Mouse (Mus musculus) hindbrain, embryonic 11.5 days (tissue): ENCODE measurements at regions not wholly inside any gene's neighbourhood (a gene's known extent, or its start where the extent isn't known, plus 50 kb on each side); places are given as distances from the start of the nearest gene placed in this dataset.

ENCODE experiments used
- ATAC-seq: fragments of 200-750 bp; cut with Nextera tagmentation; 2 replicates; pipeline ENCODE4 v1.8.0; 2017; ENCODE audit warnings: mild to moderate bottlenecking, moderate TSS enrichment, moderate library complexity; ENCODE audit not compliant: low FRiP score
- DNase-seq: peaks from one replicate; pipeline ENCODE4 v3.0.0-alpha.2; 2015; ENCODE audit warnings: low spot score
- H3K27ac ChIP-seq: fragments of 300-500 bp; sonication (generic); 2 replicates; pipeline ENCODE4 v1.5.1; 2014; ENCODE audit warnings: mild to moderate bottlenecking, low read depth, low read length
- H3K27me3 ChIP-seq: fragments of 300-500 bp; sonication (generic); 2 replicates; pipeline ENCODE4 v1.6.1; 2014; ENCODE audit warnings: mild to moderate bottlenecking, low read length, moderate library complexity, mixed read lengths; ENCODE audit not compliant: control insufficient read depth, insufficient read depth
- H3K36me3 ChIP-seq: fragments of 300-500 bp; sonication (generic); 2 replicates; pipeline ENCODE4 v1.6.1; 2014; ENCODE audit warnings: mild to moderate bottlenecking, low read length, moderate library complexity, mixed read lengths; ENCODE audit not compliant: control insufficient read depth, insufficient read depth
- H3K4me1 ChIP-seq: fragments of 300-500 bp; sonication (generic); replicated peaks from 2 replicates; pipeline ENCODE4 v1.6.1; 2014; ENCODE audit warnings: low read length, mixed read lengths; ENCODE audit not compliant: control insufficient read depth, insufficient read depth
- H3K4me2 ChIP-seq: fragments of 300-500 bp; sonication (generic); replicated peaks from 2 replicates; pipeline ENCODE4 v1.6.1; 2014; ENCODE audit warnings: mild to moderate bottlenecking, low read depth, low read length
- H3K4me3 ChIP-seq: fragments of 300-500 bp; sonication (generic); 2 replicates; pipeline ENCODE4 v1.5.1; 2014; ENCODE audit warnings: low read depth, low read length
- H3K9ac ChIP-seq: fragments of 300-500 bp; sonication (generic); 2 replicates; pipeline ENCODE4 v1.6.1; 2014; ENCODE audit warnings: low read depth, low read length
- H3K9me3 ChIP-seq: fragments of 300-500 bp; sonication (generic); 2 replicates; pipeline ENCODE4 v1.6.1; 2016; ENCODE audit warnings: low read length; ENCODE audit not compliant: control insufficient read depth
- WGBS: fragments of 180-500 bp; shearing (Covaris S2); extraction: QIAGEN DNeasy Blood & Tissue Kit; methylation state at CpG from one replicate; pipeline ENCODE4 v1.1.7; 2014; 5-methylcytosine and 5-hydroxymethylcytosine counted together

GRCm38 (mm10) chr16:93213618-93214017, 387.7 kb upstream of the Runx1 start:
- H3K4me3 ChIP-seq: no peak overlapping the region
- ATAC-seq: no peak
- 92% methylated on average over 6 of the region's 6 CpGs for WGBS
- DNase-seq: no peak
- H3K9me3 ChIP-seq: no peaks in the 10 kb centered on the region
- H3K4me1 ChIP-seq: no peaks in the 10 kb centered on the region
- H3K36me3 ChIP-seq: no peaks in the 10 kb centered on the region
- no peak overlapping the region for H3K9ac ChIP-seq
- H3K27me3 ChIP-seq: no peaks in the 10 kb centered on the region
- H3K4me2 ChIP-seq: no peak overlapping the region
- no peak overlapping the region for H3K27ac ChIP-seq

DNA sequence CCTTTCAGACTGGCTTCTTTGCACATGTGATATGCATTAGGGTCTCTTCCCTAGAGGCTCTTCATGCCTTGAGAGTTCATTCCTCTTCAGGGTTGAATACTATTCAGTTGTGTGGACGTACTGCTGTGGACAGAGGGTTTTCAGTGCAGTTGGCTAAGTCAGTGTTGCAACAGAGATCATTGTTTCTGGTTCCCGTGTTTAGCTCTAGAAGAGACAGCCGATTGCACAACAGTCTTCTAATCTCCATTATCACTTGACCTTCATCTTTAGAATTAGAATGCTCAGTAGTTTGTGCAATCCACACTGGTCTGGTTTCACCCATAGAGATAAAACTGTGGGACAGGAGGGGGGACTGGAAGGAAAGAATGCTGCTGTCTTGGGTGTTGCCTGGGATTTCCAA, 381.7 kb upstream of the Runx1 start:
- no peaks in the 10 kb centered on the region for H3K36me3 ChIP-seq
- H3K27me3 ChIP-seq: no peaks in the 10 kb centered on the region

DNA sequence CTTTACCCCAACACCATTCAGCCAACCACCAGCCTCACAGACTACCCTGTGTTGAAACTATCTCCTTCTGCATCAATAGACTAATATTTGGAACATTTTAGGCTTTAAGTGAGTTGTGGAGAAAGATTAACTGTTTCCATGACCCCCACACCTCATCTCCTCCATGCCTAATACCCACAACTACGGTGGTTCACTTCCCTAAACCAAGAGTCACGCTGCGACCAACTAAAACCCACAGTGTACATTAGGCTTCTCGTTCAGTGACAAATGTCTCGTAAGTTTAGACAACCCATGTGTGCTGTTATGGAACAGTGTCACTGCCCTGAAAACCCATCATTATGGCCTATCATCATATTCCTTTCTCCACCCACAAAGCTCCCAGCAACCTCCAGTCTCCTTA, 381.3 kb upstream of the Runx1 start:
- no peaks in the 10 kb centered on the region for H3K27me3 ChIP-seq
- H3K27ac ChIP-seq: no peak overlapping the region
- no peaks in the 10 kb centered on the region for H3K4me1 ChIP-seq
- no peak overlapping the region for H3K9ac ChIP-seq
- H3K4me2 ChIP-seq: no peak overlapping the region
- no peak for ATAC-seq
- no peaks in the 10 kb centered on the region for H3K36me3 ChIP-seq
- WGBS: 93% methylated on average over 5 of the region's 5 CpGs
- no peak overlapping the region for H3K4me3 ChIP-seq
- no peaks in the 10 kb centered on the region for H3K9me3 ChIP-seq
- DNase-seq: no peak

More for the DNA sequence above, 381.7 kb upstream of the Runx1 start:
- 95% methylated on average over 3 of the region's 3 CpGs for WGBS
- H3K4me3 ChIP-seq: no peak overlapping the region
- H3K9ac ChIP-seq: no peak overlapping the region
- no peak overlapping the region for H3K27ac ChIP-seq
- no peaks in the 10 kb centered on the region for H3K9me3 ChIP-seq
- no peaks in the 10 kb centered on the region for H3K4me1 ChIP-seq
- no peak overlapping the region for H3K4me2 ChIP-seq
- DNase-seq: no peak
- no peak for ATAC-seq

GRCm38 (mm10) chr16:93206325-93206724, 380.4 kb upstream of the Runx1 start:
- no peaks in the 10 kb centered on the region for H3K9me3 ChIP-seq
- no peak overlapping the region for H3K4me3 ChIP-seq
- no peaks in the 10 kb centered on the region for H3K4me1 ChIP-seq
- ATAC-seq: no peak
- H3K9ac ChIP-seq: no peak overlapping the region
- WGBS: 90% methylated on average over 4 of the region's 4 CpGs
- H3K27me3 ChIP-seq: no peaks in the 10 kb centered on the region
- H3K27ac ChIP-seq: no peak overlapping the region
- no peak overlapping the region for H3K4me2 ChIP-seq
- H3K36me3 ChIP-seq: no peaks in the 10 kb centered on the region
- no peak for DNase-seq

DNA sequence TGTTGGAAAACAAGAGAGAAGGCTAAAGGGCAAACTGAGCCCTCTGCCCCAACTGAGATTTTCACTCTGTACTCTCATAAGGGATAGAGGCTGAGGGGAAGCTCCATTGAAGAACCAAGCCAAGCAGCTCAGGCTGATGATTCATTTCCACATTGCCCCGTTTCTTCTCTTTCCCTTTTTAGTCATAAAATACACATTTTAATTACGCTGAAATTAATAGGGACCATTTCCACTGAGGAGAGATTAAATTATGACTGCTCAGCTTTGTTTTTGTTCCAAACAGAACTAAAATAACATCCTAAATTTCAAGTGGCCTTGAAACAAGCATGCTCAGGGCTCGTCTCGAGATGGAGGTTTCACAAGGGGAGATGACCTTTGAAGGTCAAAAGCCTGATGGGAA, 378.7 kb upstream of the Runx1 start:
- Histone ChIP-seq H3K27me3 (no peaks in the 10 kb centered on the region), H3K4me1 (no peaks in the 10 kb centered on the region), H3K9ac (no peak overlapping the region), H3K4me3 (no peak overlapping the region), H3K36me3 (no peaks in the 10 kb centered on the region), H3K9me3 (no peaks in the 10 kb centered on the region), H3K27ac (no peak overlapping the region), H3K4me2 (no peak overlapping the region)
- 84% methylated on average over 4 of the region's 4 CpGs for WGBS
- no peak for ATAC-seq
- DNase-seq: no peak

DNA sequence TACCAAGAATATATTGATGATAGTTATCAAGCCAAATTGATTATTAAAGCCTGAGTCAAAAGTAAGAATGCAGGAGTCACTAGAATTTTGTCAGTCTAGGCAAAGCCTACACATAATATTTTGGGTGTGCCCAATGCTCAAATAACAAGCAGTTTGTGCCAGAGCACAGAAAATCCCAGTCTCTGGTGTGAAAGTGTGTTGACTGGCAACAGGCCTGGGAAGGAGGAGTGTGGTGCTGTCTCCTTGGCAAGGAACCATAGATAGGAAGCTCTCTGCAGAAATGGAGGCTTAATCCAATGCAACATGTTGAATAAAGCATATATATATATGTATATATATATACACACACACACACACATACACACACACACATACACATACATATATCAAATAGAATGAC, 376.6 kb upstream of the Runx1 start:
- H3K9ac ChIP-seq: no peak overlapping the region
- no peak overlapping the region for H3K4me2 ChIP-seq
- no peaks in the 10 kb centered on the region for H3K36me3 ChIP-seq
- DNase-seq (no peak), ATAC-seq (no peak)
- H3K27me3 ChIP-seq: no peaks in the 10 kb centered on the region
- H3K4me1 ChIP-seq: no peaks in the 10 kb centered on the region
- H3K27ac ChIP-seq: no peak overlapping the region
- H3K4me3 ChIP-seq: no peak overlapping the region
- no peaks in the 10 kb centered on the region for H3K9me3 ChIP-seq

DNA sequence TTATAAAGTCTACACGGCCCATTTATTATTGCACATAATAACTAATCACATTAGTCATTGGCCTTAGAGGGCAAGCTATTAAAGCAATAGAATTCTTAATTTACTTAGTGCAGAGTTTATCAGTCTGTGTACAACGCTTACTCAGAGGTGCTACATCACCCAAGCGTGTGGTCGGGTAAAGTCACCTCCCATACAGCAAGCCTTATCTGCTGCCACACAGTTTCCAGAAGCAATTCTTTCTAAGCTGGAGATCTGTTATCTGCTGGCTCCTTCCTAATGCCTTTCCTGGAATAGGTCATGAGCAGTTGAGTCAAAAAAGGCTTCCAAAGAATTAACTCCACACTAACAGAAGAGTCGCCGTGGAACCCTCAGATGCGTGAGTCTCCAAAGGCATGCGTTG, 371.4 kb upstream of the Runx1 start:
- 88% methylated on average over 8 of the region's 8 CpGs for whole genome bisulfite sequencing

DNA sequence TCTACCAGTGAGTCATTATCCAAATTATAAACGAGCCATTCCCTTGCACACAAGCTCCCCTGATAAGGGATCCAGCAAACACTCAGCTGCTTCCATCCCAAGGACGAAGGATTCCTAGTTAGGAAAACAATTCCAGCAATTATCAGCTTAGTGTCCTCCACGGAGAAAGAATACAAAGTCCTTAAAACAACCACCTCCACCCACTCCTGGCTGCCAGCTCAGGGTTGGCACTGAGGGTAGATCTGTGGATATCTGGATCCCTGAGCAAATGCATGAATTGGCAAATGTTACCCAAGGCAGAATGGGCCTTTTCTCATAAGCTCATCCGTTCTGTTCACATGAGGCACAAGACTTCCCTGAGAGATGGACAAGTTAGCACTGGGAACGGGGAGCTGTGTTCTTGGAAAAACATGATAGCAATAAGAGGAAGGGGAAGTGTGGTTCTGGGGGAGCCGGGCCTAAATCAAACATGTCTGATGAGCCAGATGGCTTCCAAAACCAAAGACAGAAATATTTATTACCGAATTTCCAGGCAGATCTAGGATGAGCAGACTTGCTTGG, 368.1 kb upstream of the Runx1 start:
- WGBS: 85% methylated on average over 7 of the region's 7 CpGs
- Histone ChIP-seq H3K36me3 (no peaks in the 10 kb centered on the region), H3K27ac (no peak overlapping the region), H3K4me2 (no peak overlapping the region), H3K4me3 (no peak overlapping the region), H3K9me3 (no peaks in the 10 kb centered on the region), H3K27me3 (no peaks in the 10 kb centered on the region), H3K9ac (no peak overlapping the region), H3K4me1 (no peaks in the 10 kb centered on the region)
- DNase-seq (no peak), ATAC-seq (no peak)

More for the DNA sequence above, 371.4 kb upstream of the Runx1 start:
- Histone ChIP-seq H3K4me3 (no peak overlapping the region), H3K36me3 (no peaks in the 10 kb centered on the region), H3K27ac (no peak overlapping the region), H3K27me3 (no peaks in the 10 kb centered on the region), H3K9ac (no peak overlapping the region), H3K4me2 (no peak overlapping the region), H3K4me1 (no peaks in the 10 kb centered on the region), H3K9me3 (no peaks in the 10 kb centered on the region)
- ATAC-seq: no peak
- DNase-seq: no peak

DNA sequence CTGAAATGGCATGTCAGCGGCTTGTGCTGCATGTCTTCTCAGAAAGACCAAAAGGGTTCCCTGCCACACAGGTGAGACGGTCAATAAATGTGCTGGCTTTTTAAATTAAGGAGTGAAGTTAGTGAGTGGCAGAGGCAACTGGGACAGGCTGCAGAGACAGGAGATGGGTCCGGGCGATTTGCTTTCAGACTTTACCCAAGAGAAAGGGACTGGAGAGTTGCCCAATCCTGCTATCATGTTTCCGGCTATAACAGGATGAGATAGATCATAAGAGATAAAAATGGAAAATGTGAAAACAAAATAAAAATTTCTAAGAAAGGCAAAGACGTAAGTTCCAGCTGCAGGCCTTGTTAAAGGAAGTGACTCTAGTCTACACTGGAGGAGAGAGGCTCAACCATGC, 367.3 kb upstream of the Runx1 start:
- DNase-seq (no peak), ATAC-seq (no peak)
- no peak overlapping the region for H3K4me2 ChIP-seq
- no peaks in the 10 kb centered on the region for H3K36me3 ChIP-seq
- 94% methylated on average over 6 of the region's 6 CpGs for WGBS
- no peak overlapping the region for H3K4me3 ChIP-seq
- no peaks in the 10 kb centered on the region for H3K9me3 ChIP-seq
- no peak overlapping the region for H3K9ac ChIP-seq
- H3K27me3 ChIP-seq: no peaks in the 10 kb centered on the region
- H3K27ac ChIP-seq: no peak overlapping the region
- no peaks in the 10 kb centered on the region for H3K4me1 ChIP-seq
